In the genomic region with DNA sequence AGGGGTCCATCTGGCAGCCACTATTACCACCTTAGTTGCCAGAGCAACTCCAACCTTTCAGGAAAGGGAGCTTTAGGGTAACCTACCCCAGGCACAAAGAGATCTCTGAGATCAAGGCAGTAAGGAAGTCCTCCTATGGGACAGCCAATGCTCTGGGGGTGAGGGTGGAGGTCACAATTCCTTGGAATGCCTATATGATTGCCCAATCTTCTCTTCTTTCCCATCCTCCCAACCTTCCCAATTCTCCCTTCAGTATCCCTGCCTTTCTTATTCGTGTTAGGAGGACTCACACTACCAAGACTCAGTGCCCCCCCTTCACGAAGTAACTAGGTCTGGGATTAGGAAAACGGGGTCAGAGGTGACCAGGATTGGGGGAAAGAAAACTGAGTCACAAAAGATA, we compare ENCODE assay signal across 9 mouse cellular contexts. TPM values are rescaled to one million over a fixed set of nuclear protein-coding genes. Genes with fewer than 3 reads are reported as not detected.
DNase-seq lines count a peak whose midpoint lies in the region; ATAC-seq and TF ChIP-seq lines count a peak whose summit lies in the region.
"Had no signal": no experiment of that assay in that cellular context is flagged by ENCODE, and none has a peak within 500 bp of the region (broad histone marks: within the 10 kb centered on the region; RNA-seq: fewer than 3 reads in every experiment).

No protein-coding gene starts in this region.

- peaks cover 22% of the 10 kb centered on the region for H3K4me1 ChIP-seq in lung, embryonic 14.5 days (ENCODE audit: insufficient read depth)
- peaks cover 34% of the 10 kb centered on the region for H3K4me1 ChIP-seq in embryonic facial prominence, embryonic 14.5 days (ENCODE audit: control insufficient read depth, insufficient read depth, low read length)
- H3K4me1 ChIP-seq in intestine, postnatal 0 days (replicated peaks; ENCODE audit: control insufficient read depth, insufficient read depth, low read length): no peaks in the 10 kb centered on the region
- H3K4me1 ChIP-seq in neural tube, embryonic 15.5 days: peaks cover 66% of the 10 kb centered on the region

- peak overlapping the region; percentile 78 for H3K4me3 ChIP-seq in lung, embryonic 14.5 days (ENCODE audit: low read depth, low read length)
- H3K4me3 ChIP-seq in embryonic facial prominence, embryonic 14.5 days (ENCODE audit: low read depth, low read length): peak overlapping the region; percentile 79
- peak overlapping the region; percentile 85 for H3K4me3 ChIP-seq in intestine, postnatal 0 days (ENCODE audit: low read depth, low read length)
- H3K4me3 ChIP-seq in neural tube, embryonic 15.5 days (replicated peaks): peak overlapping the region; percentile 74

- no peak for TF ChIP-seq CTCF in lung, embryonic 14.5 days (IDR thresholded peaks at IDR 0.05; ENCODE audit: low read depth)
- no peak for TF ChIP-seq CTCF in intestine, postnatal 0 days (IDR thresholded peaks at IDR 0.05; ENCODE audit: low read depth)

- peak overlapping the region; percentile 90 for H3K9ac ChIP-seq in lung, embryonic 14.5 days
- peak overlapping the region; percentile 98 for H3K9ac ChIP-seq in embryonic facial prominence, embryonic 14.5 days (ENCODE audit: low read depth, low read length)
- peak overlapping the region; percentile 95 for H3K9ac ChIP-seq in intestine, postnatal 0 days (ENCODE audit: low read depth, low read length)
- H3K9ac ChIP-seq in neural tube, embryonic 15.5 days (replicated peaks): peak overlapping the region; percentile 95

- H3K27ac ChIP-seq in lung, embryonic 14.5 days (ENCODE audit: low read depth): peak overlapping the region; percentile 97
- H3K27ac ChIP-seq in embryonic facial prominence, embryonic 14.5 days (replicated peaks; ENCODE audit: low read depth, low read length): peak overlapping the region; percentile 98
- H3K27ac ChIP-seq in intestine, postnatal 0 days (ENCODE audit: low read depth, low read length): peak overlapping the region; percentile 96; the same call in 1 of the 2 replicates
- peak overlapping the region; percentile 98 for H3K27ac ChIP-seq in neural tube, embryonic 15.5 days (replicated peaks)

- ATAC-seq in lung, embryonic 14.5 days (ENCODE audit: insufficient read depth): no peak
- ATAC-seq in embryonic facial prominence, embryonic 14.5 days (ENCODE audit: low read depth): no peak
- no peak for ATAC-seq in intestine, postnatal 0 days
- ATAC-seq in neural tube, embryonic 15.5 days (ENCODE audit: low FRiP score): no peak

- peak overlapping the region; percentile 78 for H3K4me2 ChIP-seq in lung, embryonic 14.5 days
- H3K4me2 ChIP-seq in embryonic facial prominence, embryonic 14.5 days (ENCODE audit: low read depth, low read length): peak overlapping the region; percentile 73
- peak overlapping the region; percentile 83 for H3K4me2 ChIP-seq in intestine, postnatal 0 days (replicated peaks; ENCODE audit: low read depth)
- peak overlapping the region; percentile 90 for H3K4me2 ChIP-seq in neural tube, embryonic 15.5 days

- 4% methylated on average over 3 of the region's 3 CpGs for WGBS in lung, embryonic 14.5 days
- 0% methylated on average over 3 of the region's 3 CpGs for WGBS in embryonic facial prominence, embryonic 14.5 days
- 5% methylated on average over 3 of the region's 3 CpGs for WGBS in intestine, postnatal 0 days
- WGBS in neural tube, embryonic 15.5 days: 5% methylated on average over 3 of the region's 3 CpGs

- H3K36me3 ChIP-seq in lung, embryonic 14.5 days (ENCODE audit: insufficient read depth): peaks cover 9% of the 10 kb centered on the region; the same call in 1 of the 2 replicates
- peaks cover 17% of the 10 kb centered on the region; the same call in 1 of the 2 replicates for H3K36me3 ChIP-seq in embryonic facial prominence, embryonic 14.5 days (ENCODE audit: control insufficient read depth, insufficient read depth, low read length)
- H3K36me3 ChIP-seq in intestine, postnatal 0 days (ENCODE audit: control insufficient read depth, insufficient read depth): no peaks in the 10 kb centered on the region
- no peaks in the 10 kb centered on the region for H3K36me3 ChIP-seq in neural tube, embryonic 15.5 days

- H3K27me3 ChIP-seq in lung, embryonic 14.5 days (ENCODE audit: insufficient read depth, low read length): no peaks in the 10 kb centered on the region
- H3K27me3 ChIP-seq in embryonic facial prominence, embryonic 14.5 days (replicated peaks; ENCODE audit: control insufficient read depth, insufficient read depth, low read length): no peaks in the 10 kb centered on the region
- no peaks in the 10 kb centered on the region for H3K27me3 ChIP-seq in intestine, postnatal 0 days (replicated peaks; ENCODE audit: control insufficient read depth, insufficient read depth, low read length)
- H3K27me3 ChIP-seq in neural tube, embryonic 15.5 days (replicated peaks): no peaks in the 10 kb centered on the region

- peak; percentile 24 for DNase-seq in lung, embryonic 14.5 days
- DNase-seq in lung, postnatal 25 days (ENCODE audit: low spot score): no peak
- no peak for DNase-seq in embryonic facial prominence, embryonic 14.5 days (ENCODE audit: low spot score)
- no peak for DNase-seq in thymus, postnatal 0 days (ENCODE audit: low spot score)
- no peak for DNase-seq in layer of hippocampus, adult 18-20 months (ENCODE audit: low spot score in 2 of 2)
- DNase-seq in kidney, postnatal 4 days: no peak

- no peaks in the 10 kb centered on the region for H3K9me3 ChIP-seq in lung, embryonic 14.5 days (ENCODE audit: low read depth, low read length)
- H3K9me3 ChIP-seq in embryonic facial prominence, embryonic 14.5 days (ENCODE audit: control insufficient read depth, low read length): no peaks in the 10 kb centered on the region
- no peaks in the 10 kb centered on the region for H3K9me3 ChIP-seq in intestine, postnatal 0 days (ENCODE audit: control insufficient read depth)
- no peaks in the 10 kb centered on the region for H3K9me3 ChIP-seq in neural tube, embryonic 15.5 days (replicated peaks)

RNA-seq across cellular contexts. Expression of a gene that starts 0.5 kb away (rescaled TPM):
- not detected in 2 replicates for polyA plus RNA-seq in lung, embryonic 14.5 days (2014; fragmentation: Nextera tagmentation; extraction: Ambion mirVana)
- polyA plus RNA-seq in embryonic facial prominence, embryonic 14.5 days (2014; fragmentation: Nextera tagmentation; extraction: Ambion mirVana): not detected in 2 replicates
- not detected in 2 replicates for polyA plus RNA-seq in intestine, postnatal 0 days (2015; fragmentation: Nextera tagmentation; extraction: Ambion mirVana)
- 0.17 TPM in 1 of 2 replicates, not detected in the other for polyA plus RNA-seq in neural tube, embryonic 15.5 days (2015; fragmentation: Nextera tagmentation; extraction: Ambion mirVana)
- polyA plus RNA-seq in thymus, postnatal 0 days (2015; fragmentation: Nextera tagmentation; extraction: Ambion mirVana): not detected in 2 replicates
- not detected for total RNA-seq in layer of hippocampus, adult 18-20 months (2021)
- total RNA-seq: left cerebral cortex, adult 8-10 months had no signal

RNA-seq across cellular contexts. Expression of a gene that starts 1.0 kb away (rescaled TPM):
- 13.1 and 15.1 TPM in 2 replicates for polyA plus RNA-seq in lung, embryonic 14.5 days (2014; fragmentation: Nextera tagmentation; extraction: Ambion mirVana)
- polyA plus RNA-seq in embryonic facial prominence, embryonic 14.5 days (2014; fragmentation: Nextera tagmentation; extraction: Ambion mirVana): 13.8 and 14.9 TPM in 2 replicates
- polyA plus RNA-seq in intestine, postnatal 0 days (2015; fragmentation: Nextera tagmentation; extraction: Ambion mirVana): 7.6 and 8.4 TPM in 2 replicates
- polyA plus RNA-seq in neural tube, embryonic 15.5 days (2015; fragmentation: Nextera tagmentation; extraction: Ambion mirVana): 23.1 and 24.0 TPM in 2 replicates
- polyA plus RNA-seq in thymus, postnatal 0 days (2015; fragmentation: Nextera tagmentation; extraction: Ambion mirVana): 4.5 and 4.7 TPM in 2 replicates
- total RNA-seq in layer of hippocampus, adult 18-20 months (2021): 100 to 1,000 TPM; 161 to 181 TPM

RNA-seq across cellular contexts. Expression of a gene that starts 14.1 kb away (rescaled TPM):
- 429 and 440 TPM in 2 replicates for polyA plus RNA-seq in lung, embryonic 14.5 days (2014; fragmentation: Nextera tagmentation; extraction: Ambion mirVana)
- 392 and 415 TPM in 2 replicates for polyA plus RNA-seq in embryonic facial prominence, embryonic 14.5 days (2014; fragmentation: Nextera tagmentation; extraction: Ambion mirVana)
- polyA plus RNA-seq in intestine, postnatal 0 days (2015; fragmentation: Nextera tagmentation; extraction: Ambion mirVana): 238 and 259 TPM in 2 replicates
- polyA plus RNA-seq in neural tube, embryonic 15.5 days (2015; fragmentation: Nextera tagmentation; extraction: Ambion mirVana): 572 and 623 TPM in 2 replicates
- polyA plus RNA-seq in thymus, postnatal 0 days (2015; fragmentation: Nextera tagmentation; extraction: Ambion mirVana): 541 and 549 TPM in 2 replicates
- 100 to 1,000 TPM; 358 to 368 TPM for total RNA-seq in layer of hippocampus, adult 18-20 months (2021)

RNA-seq across cellular contexts. Expression of a gene that starts 14.2 kb away (rescaled TPM):
- polyA plus RNA-seq in lung, embryonic 14.5 days (2014; fragmentation: Nextera tagmentation; extraction: Ambion mirVana): 2.2 and 4.1 TPM in 2 replicates
- polyA plus RNA-seq in embryonic facial prominence, embryonic 14.5 days (2014; fragmentation: Nextera tagmentation; extraction: Ambion mirVana): 10.4 and 11.2 TPM in 2 replicates
- polyA plus RNA-seq in intestine, postnatal 0 days (2015; fragmentation: Nextera tagmentation; extraction: Ambion mirVana): 3.5 and 4.6 TPM in 2 replicates
- polyA plus RNA-seq in neural tube, embryonic 15.5 days (2015; fragmentation: Nextera tagmentation; extraction: Ambion mirVana): 197 and 226 TPM in 2 replicates
- 3.8 TPM in 2 replicates for polyA plus RNA-seq in thymus, postnatal 0 days (2015; fragmentation: Nextera tagmentation; extraction: Ambion mirVana)
- total RNA-seq in layer of hippocampus, adult 18-20 months (2021): 1,000 to 10,000 TPM; 1,059 TPM

RNA-seq across cellular contexts. Expression of a gene that starts 16.8 kb away (rescaled TPM):
- 12.1 and 12.6 TPM in 2 replicates for polyA plus RNA-seq in lung, embryonic 14.5 days (2014; fragmentation: Nextera tagmentation; extraction: Ambion mirVana)
- 14.3 and 16.1 TPM in 2 replicates for polyA plus RNA-seq in embryonic facial prominence, embryonic 14.5 days (2014; fragmentation: Nextera tagmentation; extraction: Ambion mirVana)
- 17.4 TPM in 2 replicates for polyA plus RNA-seq in intestine, postnatal 0 days (2015; fragmentation: Nextera tagmentation; extraction: Ambion mirVana)
- polyA plus RNA-seq in neural tube, embryonic 15.5 days (2015; fragmentation: Nextera tagmentation; extraction: Ambion mirVana): 4.8 and 24.7 TPM in 2 replicates
- 157 and 167 TPM in 2 replicates for polyA plus RNA-seq in thymus, postnatal 0 days (2015; fragmentation: Nextera tagmentation; extraction: Ambion mirVana)
- 1 to 10 TPM; 4.1 to 4.6 TPM for total RNA-seq in layer of hippocampus, adult 18-20 months (2021)
